Mouse (Mus musculus) hindbrain, embryonic 11.5 days (tissue): ENCODE data around the gene Rd3. TPM values are rescaled to one million over a fixed set of nuclear protein-coding genes. Genes with fewer than 3 reads are reported as not detected.

Source experiments
- ATAC-seq: fragments of 200-750 bp; cut with Nextera tagmentation; 2 replicates; pipeline ENCODE4 v1.8.0; 2017; ENCODE audit warnings: mild to moderate bottlenecking, moderate TSS enrichment, moderate library complexity; ENCODE audit not compliant: low FRiP score
- DNase-seq: peaks from one replicate; pipeline ENCODE4 v3.0.0-alpha.2; 2015; ENCODE audit warnings: low spot score
- H3K27ac ChIP-seq: fragments of 300-500 bp; sonication (generic); 2 replicates; pipeline ENCODE4 v1.5.1; 2014; ENCODE audit warnings: mild to moderate bottlenecking, low read depth, low read length
- H3K27me3 ChIP-seq: fragments of 300-500 bp; sonication (generic); 2 replicates; pipeline ENCODE4 v1.6.1; 2014; ENCODE audit warnings: mild to moderate bottlenecking, low read length, moderate library complexity, mixed read lengths; ENCODE audit not compliant: control insufficient read depth, insufficient read depth
- H3K36me3 ChIP-seq: fragments of 300-500 bp; sonication (generic); 2 replicates; pipeline ENCODE4 v1.6.1; 2014; ENCODE audit warnings: mild to moderate bottlenecking, low read length, moderate library complexity, mixed read lengths; ENCODE audit not compliant: control insufficient read depth, insufficient read depth
- H3K4me1 ChIP-seq: fragments of 300-500 bp; sonication (generic); replicated peaks from 2 replicates; pipeline ENCODE4 v1.6.1; 2014; ENCODE audit warnings: low read length, mixed read lengths; ENCODE audit not compliant: control insufficient read depth, insufficient read depth
- H3K4me2 ChIP-seq: fragments of 300-500 bp; sonication (generic); replicated peaks from 2 replicates; pipeline ENCODE4 v1.6.1; 2014; ENCODE audit warnings: mild to moderate bottlenecking, low read depth, low read length
- H3K4me3 ChIP-seq: fragments of 300-500 bp; sonication (generic); 2 replicates; pipeline ENCODE4 v1.5.1; 2014; ENCODE audit warnings: low read depth, low read length
- H3K9ac ChIP-seq: fragments of 300-500 bp; sonication (generic); 2 replicates; pipeline ENCODE4 v1.6.1; 2014; ENCODE audit warnings: low read depth, low read length
- H3K9me3 ChIP-seq: fragments of 300-500 bp; sonication (generic); 2 replicates; pipeline ENCODE4 v1.6.1; 2016; ENCODE audit warnings: low read length; ENCODE audit not compliant: control insufficient read depth
- WGBS: fragments of 180-500 bp; shearing (Covaris S2); extraction: QIAGEN DNeasy Blood & Tissue Kit; methylation state at CpG from one replicate; pipeline ENCODE4 v1.1.7; 2014; 5-methylcytosine and 5-hydroxymethylcytosine counted together
- polyA plus RNA-seq: library from polyadenylated mRNA; unstranded; fragments of >200 nt; fragmentation: Nextera tagmentation; extraction: Ambion mirVana; gene quantifications from 2 replicates; pipeline ENCODE4 v1.2.1, GENCODE M21; 2014

The Rd3 gene
- polyA plus RNA-seq, 1 experiment from 2014 or later, result 3.8 TPM

GRCm38 (mm10) chr1:191974509-191975405 is 2.4 kb upstream of the Rd3 start:
- Histone ChIP-seq H3K27ac (no peak overlapping the region), H3K4me3 (no peak overlapping the region), H3K9me3 (no peaks in the 10 kb centered on the region), H3K9ac (no peak overlapping the region), H3K4me2 (no peak overlapping the region), H3K4me1 (no peaks in the 10 kb centered on the region), H3K27me3 (no peaks in the 10 kb centered on the region), H3K36me3 (no peaks in the 10 kb centered on the region)
- DNase-seq (no peak), ATAC-seq (no peak)
- 75% methylated on average over 13 of the region's 13 CpGs for WGBS

- no peak overlapping the region for H3K9ac ChIP-seq
- ATAC-seq, result peak; percentile 74
- no peaks in the 10 kb centered on the region for H3K27me3 ChIP-seq
- no peak overlapping the region for H3K4me2 ChIP-seq
- no peaks in the 10 kb centered on the region for H3K9me3 ChIP-seq
- no peak overlapping the region for H3K27ac ChIP-seq
- no peaks in the 10 kb centered on the region for H3K4me1 ChIP-seq
- H3K36me3 ChIP-seq, result no peaks in the 10 kb centered on the region
- H3K4me3 ChIP-seq, result no peak overlapping the region
- DNase-seq, result peak; percentile 28
- WGBS, result 37% methylated on average over 6 of the region's 6 CpGs
Observed at GRCm38 (mm10) chr1:191981426-191982102, 4.4 kb downstream of the Rd3 start.

- ATAC-seq (no peak), DNase-seq (no peak)
- WGBS, result 78% methylated on average over 8 of the region's 8 CpGs
Observed at GRCm38 (mm10) chr1:191986674-191987480, 9.7 kb downstream of the Rd3 start.

GRCm38 (mm10) chr1:191987481-191987769 is 10.3 kb downstream of the Rd3 start:
- H3K27ac ChIP-seq, result no peak overlapping the region
- no peak overlapping the region for H3K4me2 ChIP-seq
- H3K4me1 ChIP-seq, result no peaks in the 10 kb centered on the region
- 61% methylated on average over 5 of the region's 5 CpGs for WGBS
- no peaks in the 10 kb centered on the region for H3K36me3 ChIP-seq
- no peak overlapping the region for H3K4me3 ChIP-seq
- DNase-seq (no peak), ATAC-seq (no peak)
- H3K9me3 ChIP-seq, result no peaks in the 10 kb centered on the region
- no peaks in the 10 kb centered on the region for H3K27me3 ChIP-seq
- no peak overlapping the region for H3K9ac ChIP-seq

More at GRCm38 (mm10) chr1:191986674-191987480, 9.7 kb downstream of the Rd3 start:
- no peak overlapping the region for H3K9ac ChIP-seq
- H3K27me3 ChIP-seq, result no peaks in the 10 kb centered on the region
- no peak overlapping the region for H3K27ac ChIP-seq
- H3K36me3 ChIP-seq, result no peaks in the 10 kb centered on the region
- no peaks in the 10 kb centered on the region for H3K4me1 ChIP-seq
- H3K4me3 ChIP-seq, result no peak overlapping the region
- no peak overlapping the region for H3K4me2 ChIP-seq
- H3K9me3 ChIP-seq, result no peaks in the 10 kb centered on the region

GRCm38 (mm10) chr1:191988646-191989045 is 11.5 kb downstream of the Rd3 start:
- H3K36me3 ChIP-seq, result no peaks in the 10 kb centered on the region
- 93% methylated on average over 3 of the region's 3 CpGs for WGBS
- no peak for ATAC-seq

GRCm38 (mm10) chr1:191989060-191989459 is 11.9 kb downstream of the Rd3 start:
- H3K27ac ChIP-seq, result no peak overlapping the region
- H3K27me3 ChIP-seq, result no peaks in the 10 kb centered on the region
- WGBS, result 94% methylated on average over 5 of the region's 5 CpGs
- no peaks in the 10 kb centered on the region for H3K4me1 ChIP-seq
- no peak for DNase-seq
- no peak overlapping the region for H3K4me2 ChIP-seq
- H3K36me3 ChIP-seq, result no peaks in the 10 kb centered on the region
- H3K4me3 ChIP-seq, result no peak overlapping the region
- no peaks in the 10 kb centered on the region for H3K9me3 ChIP-seq
- ATAC-seq, result no peak
- no peak overlapping the region for H3K9ac ChIP-seq

More at GRCm38 (mm10) chr1:191988646-191989045, 11.5 kb downstream of the Rd3 start:
- H3K4me3 ChIP-seq, result no peak overlapping the region
- H3K4me1 ChIP-seq, result no peaks in the 10 kb centered on the region
- no peak overlapping the region for H3K4me2 ChIP-seq
- no peak overlapping the region for H3K9ac ChIP-seq
- H3K27me3 ChIP-seq, result no peaks in the 10 kb centered on the region
- no peaks in the 10 kb centered on the region for H3K9me3 ChIP-seq
- no peak for DNase-seq
- no peak overlapping the region for H3K27ac ChIP-seq

- peak overlapping the region; percentile 78 for H3K9ac ChIP-seq
- H3K36me3 ChIP-seq, result no peaks in the 10 kb centered on the region
- peak overlapping the region; percentile 61 for H3K4me2 ChIP-seq
- no peaks in the 10 kb centered on the region for H3K27me3 ChIP-seq
- no peaks in the 10 kb centered on the region for H3K4me1 ChIP-seq
- peak overlapping the region; percentile 57 for H3K4me3 ChIP-seq
- ATAC-seq (peak; percentile 98), DNase-seq (peak; percentile 99)
- H3K27ac ChIP-seq, result peak overlapping the region; percentile 63
- WGBS, result under 1% methylated on average over 22 of the region's 22 CpGs
- no peaks in the 10 kb centered on the region for H3K9me3 ChIP-seq
Observed at GRCm38 (mm10) chr1:191989994-191990393, 12.8 kb downstream of the Rd3 start.

GRCm38 (mm10) chr1:191992040-191992780 is 15.0 kb downstream of the Rd3 start:
- Histone ChIP-seq H3K4me3 (no peak overlapping the region), H3K36me3 (no peaks in the 10 kb centered on the region), H3K27ac (no peak overlapping the region), H3K9me3 (no peaks in the 10 kb centered on the region), H3K4me1 (no peaks in the 10 kb centered on the region), H3K9ac (no peak overlapping the region), H3K4me2 (no peak overlapping the region), H3K27me3 (no peaks in the 10 kb centered on the region)
- 76% methylated on average over 7 of the region's 7 CpGs for WGBS
- ATAC-seq (no peak), DNase-seq (no peak)
